Mouse (Mus musculus): ENCODE results near the gene Dio1.

DNA sequence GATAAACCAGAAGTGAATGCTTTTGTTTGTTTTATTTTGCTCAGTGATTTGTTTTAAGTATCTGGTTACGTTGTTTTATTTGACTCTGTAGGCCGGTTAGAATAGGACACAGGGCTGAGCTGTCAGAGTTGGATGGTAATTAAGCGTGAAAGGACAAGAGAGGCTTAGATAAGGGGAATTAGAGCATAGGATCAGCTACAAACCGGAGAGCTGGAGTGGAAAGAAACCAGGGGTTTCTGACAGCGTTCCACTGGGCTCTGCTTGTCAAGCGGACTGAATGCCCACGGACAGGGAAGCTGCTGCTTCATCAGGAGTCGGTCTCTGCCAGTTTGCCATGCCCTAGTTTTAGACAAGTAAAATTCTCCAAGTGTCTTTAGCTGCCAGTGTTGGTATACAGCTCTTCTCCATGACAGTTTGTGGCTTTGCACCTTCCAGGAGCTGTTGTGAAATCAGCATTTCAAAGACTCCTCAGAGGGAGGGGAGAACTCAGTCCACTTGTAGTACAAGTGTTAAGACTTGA is 28.7 kb downstream of the Dio1 start:
- TF ChIP-seq CTCF (IDR thresholded peaks at IDR 0.05): no peak
- no peak for TF ChIP-seq EP300 (IDR thresholded peaks at IDR 0.05)
